Comparison of ENCODE assay signal across 24 mouse cellular contexts in genomic region chr17:35255704-35256103, GRCm38 (mm10). TPM values are rescaled to one million over a fixed set of nuclear protein-coding genes. Genes with fewer than 3 reads are reported as not detected.
"Had no signal": no experiment of that assay in that cellular context is flagged by ENCODE, and none has a peak within 500 bp of the region (broad histone marks: within the 10 kb centered on the region; RNA-seq: fewer than 3 reads in every experiment).

No protein-coding gene starts in this region.

- H3K27ac ChIP-seq: layer of hippocampus, adult 2 months; midbrain, embryonic 10.5 days; stomach, postnatal 0 days had no signal

- ATAC-seq: intestine, postnatal 0 days had no signal

- H3K27me3 ChIP-seq: liver, embryonic 13.5 days had no signal

- H3K9ac ChIP-seq: liver, embryonic 13.5 days had no signal

- H3K4me3 ChIP-seq: layer of hippocampus, adult 2 months; liver, embryonic 13.5 days; midbrain, embryonic 10.5 days had no signal

- H3K4me2 ChIP-seq: liver, embryonic 13.5 days had no signal

- DNase-seq: kidney, adult 9 months; left cerebral cortex, postnatal 4 days; liver, embryonic 13.5 days; lung, adult 2 months; lung, postnatal 14 days; lung, postnatal 4 days; midbrain, embryonic 14.5 days; right cerebral cortex, postnatal 4 days; thymus, adult 2 months; thymus, postnatal 14 days; thymus, postnatal 4 days had no signal

- H3K9me3 ChIP-seq: liver, embryonic 13.5 days; midbrain, embryonic 10.5 days had no signal

RNA-seq across cellular contexts. Expression of gene Gm16181, which starts 35.1 kb away (rescaled TPM):
- total RNA-seq: layer of hippocampus, adult 2 months; layer of hippocampus, postnatal 14 days; left cerebral cortex, adult 8-10 months; left cerebral cortex, postnatal 14 days; left cerebral cortex, postnatal 4 days; megakaryocyte progenitor cell, adult 5-6 weeks had no signal
- polyA plus RNA-seq: large intestine, adult 2 months; limb, embryonic 14.5 days; liver, adult 2 months; liver, embryonic 16.5 days; midbrain, embryonic 14.5 days; stomach, embryonic 14.5 days; thymus, adult 2 months had no signal
